ENCODE assay signal across 17 mouse cellular contexts in the genomic region with DNA sequence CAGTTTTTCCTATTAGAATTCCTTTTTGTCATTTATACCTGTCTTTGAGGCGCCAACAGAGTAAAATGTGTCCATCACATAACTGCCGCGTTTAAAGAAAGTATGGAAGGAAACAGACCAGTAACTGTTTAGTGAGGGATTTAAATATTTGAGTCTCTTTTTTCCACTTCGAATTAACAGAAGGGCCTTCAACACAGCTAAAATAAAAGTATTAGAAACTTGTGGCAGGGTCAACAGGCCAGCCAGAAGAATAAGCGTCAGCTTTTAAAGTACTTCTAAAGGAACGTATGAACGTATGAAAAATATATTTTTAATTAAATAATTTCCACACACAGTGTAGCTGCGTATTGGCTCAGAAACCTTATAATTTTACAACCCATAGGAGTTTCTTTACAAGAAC. TPM values are rescaled to one million over a fixed set of nuclear protein-coding genes. Genes with fewer than 3 reads are reported as not detected.
DNase-seq lines count a peak whose midpoint lies in the region; ATAC-seq and TF ChIP-seq lines count a peak whose summit lies in the region.
"Had no signal": no experiment of that assay in that cellular context is flagged by ENCODE, and none has a peak within 500 bp of the region (broad histone marks: within the 10 kb centered on the region; RNA-seq: fewer than 3 reads in every experiment).

No protein-coding gene starts in this region.

- H3K9me3 ChIP-seq in forebrain, embryonic 16.5 days (ENCODE audit: control insufficient read depth, low read length): no peaks in the 10 kb centered on the region
- H3K9me3 ChIP-seq in midbrain, embryonic 14.5 days (ENCODE audit: control insufficient read depth, low read length): no peaks in the 10 kb centered on the region
- no peaks in the 10 kb centered on the region for H3K9me3 ChIP-seq in intestine, embryonic 15.5 days
- H3K9me3 ChIP-seq: limb, embryonic 10.5 days had no signal

- TF ChIP-seq POLR2A in cortical plate, adult 2 months (IDR thresholded peaks at IDR 0.05; ENCODE audit: extremely low read depth, insufficient read depth, low read length): no peak

- H3K4me2 ChIP-seq in forebrain, embryonic 16.5 days (ENCODE audit: low read length): peak overlapping the region; percentile 65
- peak overlapping the region; percentile 62 for H3K4me2 ChIP-seq in midbrain, embryonic 14.5 days (ENCODE audit: low read length)
- no peak overlapping the region for H3K4me2 ChIP-seq in intestine, embryonic 15.5 days (replicated peaks)

- peak overlapping the region; percentile 25; the same call in 1 of the 2 replicates for H3K9ac ChIP-seq in forebrain, embryonic 16.5 days (replicated peaks; ENCODE audit: low read depth, low read length)
- no peak overlapping the region for H3K9ac ChIP-seq in midbrain, embryonic 14.5 days (replicated peaks; ENCODE audit: low read length)
- H3K9ac ChIP-seq in intestine, embryonic 15.5 days: no peak overlapping the region
- H3K9ac ChIP-seq: liver, embryonic 14.5 days had no signal

- no peaks in the 10 kb centered on the region for H3K36me3 ChIP-seq in forebrain, embryonic 16.5 days (ENCODE audit: control insufficient read depth, insufficient read depth)
- H3K36me3 ChIP-seq in midbrain, embryonic 14.5 days (ENCODE audit: control insufficient read depth, insufficient read depth, low read length): no peaks in the 10 kb centered on the region
- H3K36me3 ChIP-seq in intestine, embryonic 15.5 days: no peaks in the 10 kb centered on the region
- H3K36me3 ChIP-seq: limb, embryonic 10.5 days had no signal

- no peaks in the 10 kb centered on the region; the same call in 1 of the 2 replicates for H3K4me1 ChIP-seq in cortical plate, adult 2 months (ENCODE audit: control insufficient read depth, insufficient read depth, low read length)
- peaks cover 56% of the 10 kb centered on the region for H3K4me1 ChIP-seq in forebrain, embryonic 16.5 days (replicated peaks; ENCODE audit: control insufficient read depth, insufficient read depth, low read length)
- H3K4me1 ChIP-seq in midbrain, embryonic 14.5 days (ENCODE audit: control insufficient read depth, insufficient read depth, low read length): peaks cover 23% of the 10 kb centered on the region; the same call in 1 of the 2 replicates
- peaks cover 8% of the 10 kb centered on the region; the same call in 1 of the 2 replicates for H3K4me1 ChIP-seq in intestine, embryonic 15.5 days (replicated peaks)

- H3K27me3 ChIP-seq in forebrain, embryonic 16.5 days (replicated peaks; ENCODE audit: control insufficient read depth, insufficient read depth, low read length): peaks cover 7% of the 10 kb centered on the region; the same call in 1 of the 2 replicates
- H3K27me3 ChIP-seq in midbrain, embryonic 14.5 days (ENCODE audit: control insufficient read depth, insufficient read depth, low read length): peaks cover 9% of the 10 kb centered on the region; the same call in 1 of the 2 replicates
- peaks cover 74% of the 10 kb centered on the region for H3K27me3 ChIP-seq in intestine, embryonic 15.5 days (replicated peaks)
- H3K27me3 ChIP-seq: CH12.LX had no signal

- 0 out of 2 replicates have a peak overlapping the region, but pooled peaks have one; percentile 17 for H3K4me3 ChIP-seq in cortical plate, adult 2 months (ENCODE audit: insufficient read depth, low read length)
- peak overlapping the region; percentile 44 for H3K4me3 ChIP-seq in forebrain, embryonic 16.5 days (replicated peaks; ENCODE audit: low read length)
- peak overlapping the region; percentile 25 for H3K4me3 ChIP-seq in midbrain, embryonic 14.5 days (replicated peaks; ENCODE audit: low read depth, low read length)
- no peak overlapping the region for H3K4me3 ChIP-seq in intestine, embryonic 15.5 days (replicated peaks)
- H3K4me3 ChIP-seq: limb, embryonic 10.5 days had no signal

- no peak for ATAC-seq in forebrain, embryonic 16.5 days
- ATAC-seq in midbrain, embryonic 14.5 days (ENCODE audit: low FRiP score, low TSS enrichment): no peak
- ATAC-seq in intestine, embryonic 15.5 days: no peak
- ATAC-seq: Patski had no signal

- no peak for TF ChIP-seq CTCF in cortical plate, adult 2 months (IDR thresholded peaks at IDR 0.05; ENCODE audit: extremely low read depth, insufficient read depth, low read length)

- H3K27ac ChIP-seq in cortical plate, adult 2 months (ENCODE audit: insufficient read depth, low read length): no peak overlapping the region
- H3K27ac ChIP-seq in forebrain, embryonic 16.5 days (ENCODE audit: low read length): peak overlapping the region; percentile 80
- H3K27ac ChIP-seq in midbrain, embryonic 14.5 days (replicated peaks; ENCODE audit: low read depth, low read length): 0 out of 2 replicates have a peak overlapping the region, but pooled peaks have one; percentile 70
- no peak overlapping the region for H3K27ac ChIP-seq in intestine, embryonic 15.5 days
- H3K27ac ChIP-seq: kidney, postnatal 0 days; limb, embryonic 10.5 days; liver, embryonic 14.5 days had no signal

- WGBS in forebrain, embryonic 16.5 days: 5% methylated on average over 8 of the region's 8 CpGs
- WGBS in midbrain, embryonic 14.5 days: 12% methylated on average over 8 of the region's 8 CpGs
- WGBS in intestine, embryonic 15.5 days: 6% methylated on average over 8 of the region's 8 CpGs

- DNase-seq in Muller cell, postnatal 12 days (ENCODE audit: inconsistent ontology term): peak; percentile 64
- peak; percentile 28 for DNase-seq in midbrain, embryonic 14.5 days
- no peak for DNase-seq in lung, postnatal 14 days
- no peak for DNase-seq in thymus, postnatal 4 days
- no peak for DNase-seq in left cerebral cortex, adult 8-10 months (ENCODE audit: low spot score in 2 of 2)
- DNase-seq: cerebellum, adult 9-10 months; gastrocnemius, postnatal 25 days; lung, postnatal 4 days; spleen, adult 18-20 months had no signal

RNA-seq across cellular contexts. Expression of a gene that starts 9.9 kb away (rescaled TPM):
- 27.0 and 30.5 TPM in 2 replicates for polyA plus RNA-seq in cortical plate, adult 2 months (2012; rRNA removed)
- polyA plus RNA-seq in forebrain, embryonic 16.5 days (2015; fragmentation: Nextera tagmentation; extraction: Ambion mirVana): 20.8 and 24.0 TPM in 2 replicates
- polyA plus RNA-seq in midbrain, embryonic 14.5 days (2014; fragmentation: Nextera tagmentation; extraction: Ambion mirVana): 16.8 and 22.4 TPM in 2 replicates
- polyA plus RNA-seq in intestine, embryonic 15.5 days (2015; fragmentation: Nextera tagmentation; extraction: Ambion mirVana): 0.62 and 0.89 TPM in 2 replicates
- 10 to 100 TPM; 37.0 to 44.0 (median 39.2) TPM for total RNA-seq in left cerebral cortex, adult 8-10 months (2022)
- total RNA-seq: CH12.LX; gastrocnemius, postnatal 25 days had no signal
- polyA plus RNA-seq: kidney, postnatal 0 days had no signal

Comparison
In these comparisons a context has a peak if more than half of its experiments do, and no peak if none do; other contexts are left out.
1. DNase-seq: peak in Muller cell, postnatal 12 days (single experiment) and midbrain, embryonic 14.5 days (single experiment); none in lung, postnatal 14 days (single experiment), thymus, postnatal 4 days (single experiment) and left cerebral cortex, adult 8-10 months (0 of 2).
2. H3K27ac ChIP-seq: peak in forebrain, embryonic 16.5 days (single experiment) and midbrain, embryonic 14.5 days (single experiment); none in cortical plate, adult 2 months (single experiment) and intestine, embryonic 15.5 days (single experiment).